Mouse (Mus musculus) liver, embryonic 14 days (tissue): ENCODE measurements around the gene Ppp2r5c. TPM values are rescaled to one million over a fixed set of nuclear protein-coding genes. Genes with fewer than 3 reads are reported as not detected.

Source experiments
- polyA plus RNA-seq: library from polyadenylated mRNA; depleted of rRNA; stranded (reverse); fragments of >200 nt; gene quantifications from 2 replicates; pipeline ENCODE4 v1.2.3, GENCODE M21; 2012; rRNA removed

Ppp2r5c gene
- polyA plus RNA-seq = 23.7 and 25.6 TPM in 2 replicates

GRCm38 (mm10) chr12:110446290-110447170 is at the start of gene Ppp2r5c:
Gene Ppp2r5c (plus strand): TSS chr12:110447120.

DNA sequence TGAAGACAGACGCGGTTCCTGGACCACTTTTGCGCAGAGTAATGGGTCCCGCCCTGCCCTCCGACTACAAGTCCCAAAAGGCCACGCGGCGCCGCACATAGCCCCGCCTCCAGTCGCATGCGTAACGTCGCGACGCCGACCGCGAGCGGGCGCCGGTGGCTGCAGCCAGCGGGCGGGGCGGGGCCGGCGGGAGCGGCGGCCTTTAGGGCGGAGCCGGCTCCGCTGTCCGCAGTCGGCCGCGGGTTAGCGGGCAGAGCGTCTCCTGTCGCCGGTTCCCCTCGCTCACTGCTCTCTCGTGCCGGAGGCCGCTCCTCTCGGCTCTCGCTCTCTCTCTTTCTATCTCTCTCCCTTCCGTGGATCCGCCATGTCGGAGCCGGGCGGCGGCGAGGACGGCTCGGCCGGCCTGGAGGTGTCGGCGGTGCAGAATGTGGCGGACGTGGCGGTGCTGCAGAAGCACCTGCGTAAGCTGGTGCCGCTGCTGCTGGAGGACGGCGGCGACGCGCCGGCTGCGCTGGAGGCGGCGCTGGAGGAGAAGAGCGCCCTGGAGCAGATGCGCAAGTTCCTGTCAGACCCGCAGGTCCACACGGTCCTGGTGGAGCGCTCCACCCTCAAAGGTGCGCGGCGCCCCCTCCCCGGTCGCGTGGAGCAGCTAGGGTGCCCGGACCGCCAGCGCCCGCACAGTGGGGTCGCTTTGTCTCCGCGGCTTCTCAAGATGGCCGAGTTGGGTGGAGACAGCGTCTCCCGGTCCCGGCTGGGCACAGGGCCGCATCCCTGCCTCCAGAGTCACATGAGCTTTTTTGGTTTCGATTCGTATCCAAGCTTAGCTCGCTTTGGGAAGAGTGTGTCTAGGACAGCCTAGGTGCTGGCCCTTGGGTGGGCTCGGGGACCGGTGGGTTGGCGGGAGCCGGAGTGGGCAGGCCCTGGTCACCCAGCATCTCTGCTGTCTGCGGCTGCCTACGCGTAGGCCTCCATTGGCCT is 154.6 kb downstream of the Ppp2r5c start, which contains the start of gene Dync1h1:
Gene Dync1h1, plus strand, starts transcription at position 212 of the 978 bp plus-strand sequence.

Other genes with a start within 250 kb of the Ppp2r5c start
- gene Dio3, start 168.1 kb upstream of the Ppp2r5c start, polyA plus RNA-seq = 0.12 and 0.14 TPM in 2 replicates
- gene Dync1h1, start 154.3 kb downstream of the Ppp2r5c start, polyA plus RNA-seq = 24.0 and 25.9 TPM in 2 replicates
- gene 1700001K19Rik, start 235.5 kb downstream of the Ppp2r5c start, polyA plus RNA-seq = not detected in 2 replicates